Mouse (Mus musculus) ES-E14 (cell line): ENCODE data around the gene Rccd1. TPM values are rescaled to one million over a fixed set of nuclear protein-coding genes. Genes with fewer than 3 reads are reported as not detected.

ENCODE experiments used
- DNase-seq: peaks from one replicate; pipeline ENCODE4 v3.0.0-alpha.2; 2013; ENCODE audit warnings: low read depth, low spot score
- H3K27ac ChIP-seq: 2 replicates; pipeline ENCODE4 v1.5.1; 2012; ENCODE audit warnings: low read depth, mild to moderate bottlenecking, low read length, moderate library complexity, mixed read lengths; ENCODE audit not compliant: poor library complexity, insufficient read depth, severe bottlenecking
- H3K36me3 ChIP-seq: 2 replicates; pipeline ENCODE4 v1.6.1; 2012; ENCODE audit warnings: mild to moderate bottlenecking, low read length, moderate library complexity, mixed read lengths; ENCODE audit not compliant: control insufficient read depth, poor library complexity, insufficient read depth, severe bottlenecking
- H3K4me1 ChIP-seq, 2 experiments: fragments of 150-350 bp in 1 of 2; sonication (generic) in 1 of 2; 2 replicates each; pipeline ENCODE4 v1.6.1; 2012; ENCODE audit warnings: low read length in 2 of 2, mild to moderate bottlenecking in 1 of 2, mixed read lengths in 1 of 2; ENCODE audit not compliant: control insufficient read depth in 2 of 2, insufficient read depth in 2 of 2, poor library complexity in 1 of 2
- H3K4me3 ChIP-seq, 2 experiments: fragments of 150-350 bp in 1 of 2; sonication (generic) in 1 of 2; 2 replicates each; pipeline ENCODE4 v1.5.1; 2012; ENCODE audit warnings: low read length in 2 of 2, low read depth in 1 of 2, mild to moderate bottlenecking in 1 of 2, mixed read lengths in 1 of 2; ENCODE audit not compliant: insufficient read depth in 1 of 2, poor library complexity in 1 of 2, severe bottlenecking in 1 of 2
- H3K9ac ChIP-seq: 2 replicates; pipeline ENCODE4 v1.6.1; 2012; ENCODE audit warnings: low read depth, mild to moderate bottlenecking, low read length, mixed read lengths; ENCODE audit not compliant: poor library complexity, insufficient read depth, severe bottlenecking
- H3K9me3 ChIP-seq: fragments of 150-350 bp; sonication (generic); 2 replicates; pipeline ENCODE4 v1.6.1; 2012; ENCODE audit warnings: low read depth, mild to moderate bottlenecking, low read length; ENCODE audit not compliant: control insufficient read depth, insufficient read depth
- CHD2 ChIP-seq: IDR thresholded peaks from 2 replicates; pipeline ENCODE4 v1.6.1; 2014; ENCODE audit warnings: mild to moderate bottlenecking, low read depth, low read length, inconsistent platforms
- HCFC1 ChIP-seq: IDR thresholded peaks from 2 replicates; pipeline ENCODE4 v1.6.1; 2012; ENCODE audit warnings: low read length, inconsistent platforms, borderline replicate concordance; ENCODE audit not compliant: insufficient read depth
- MAFK ChIP-seq: IDR thresholded peaks from 2 replicates; pipeline ENCODE4 v1.6.1; 2014; ENCODE audit warnings: mild to moderate bottlenecking, low read depth, low read length, inconsistent platforms; ENCODE audit not compliant: insufficient read depth
- ZC3H11A ChIP-seq: IDR thresholded peaks from 2 replicates; pipeline ENCODE4 v1.6.1; 2012; ENCODE audit warnings: low read depth, mild to moderate bottlenecking, inconsistent platforms, low read length, borderline replicate concordance
- ZNF384 ChIP-seq: IDR thresholded peaks from 2 replicates; pipeline ENCODE4 v1.6.1; 2012; ENCODE audit warnings: low read depth, low read length, inconsistent platforms
- in situ Hi-C, 2 experiments: fragments of 600-800 bp; cut with MboI; formaldehyde crosslinking; loops; one replicate each; pipeline ENCODE4 v1.15.1; 2025; ENCODE audit warnings: low sequenced_read_pairs in 2 of 2, inconsistent platforms in 1 of 2; ENCODE audit not compliant: unreplicated experiment in 2 of 2
- total RNA-seq: library from RNA; depleted of rRNA; stranded (reverse); fragments of 300-350 nt; gene quantifications from 2 replicates; pipeline ENCODE4 v1.2.3, GENCODE M21; 2012

Rccd1 gene
- total RNA-seq, 1 experiment = 16.4 TPM

- no peak for TF ChIP-seq MAFK
- H3K27ac ChIP-seq = no peak within 1 kb of the TSS
- peak within 1 kb of the TSS; percentile 74 for H3K9ac ChIP-seq
- peak; percentile 91 for DNase-seq
- in situ Hi-C loops = no loop called here
- peaks cover 16% of the 10 kb centered on the region for H3K36me3 ChIP-seq
- H3K4me1 ChIP-seq = no peaks in the 10 kb centered on the region
- H3K4me3 ChIP-seq = peak within 1 kb of the TSS; percentile 74 to 96
- H3K9me3 ChIP-seq = no peaks in the 10 kb centered on the region
Measured at GRCm38 (mm10) chr7:80268897-80269750, 55.1 kb downstream of the Rccd1 start, which contains the start of gene Vps33b. Vps33b (plus strand) TSS chr7:80269649.

GRCm38 (mm10) chr7:80267764-80268163 is 56.5 kb downstream of the Rccd1 start:
- H3K9ac ChIP-seq = no peak overlapping the region
- H3K4me1 ChIP-seq = no peaks in the 10 kb centered on the region; a peak in 1 of 4 replicates
- no peak overlapping the region for H3K27ac ChIP-seq
- no peak overlapping the region for H3K4me3 ChIP-seq
- H3K9me3 ChIP-seq = no peaks in the 10 kb centered on the region
- in situ Hi-C loops = no loop called here
- no peak for TF ChIP-seq ZC3H11A
- no peak for TF ChIP-seq CHD2
- no peak for TF ChIP-seq MAFK
- no peak for TF ChIP-seq HCFC1
- no peak for TF ChIP-seq ZNF384
- peaks cover 20% of the 10 kb centered on the region for H3K36me3 ChIP-seq
- DNase-seq = no peak

- Histone ChIP-seq H3K4me3 (no peak overlapping the region), H3K36me3 (peaks cover 18% of the 10 kb centered on the region), H3K4me1 (peaks cover 2 to 3% of the 10 kb centered on the region in 2 experiments; a peak in 2 of 4 replicates), H3K9me3 (no peaks in the 10 kb centered on the region), H3K9ac (no peak overlapping the region), H3K27ac (no peak overlapping the region)
- in situ Hi-C loops = no loop called here
- TF ChIP-seq MAFK (no peak), ZC3H11A (no peak), HCFC1 (no peak), ZNF384 (no peak), CHD2 (no peak)
- DNase-seq = no peak
Measured at GRCm38 (mm10) chr7:80264606-80265005, 59.6 kb downstream of the Rccd1 start.

- in situ Hi-C loops = no loop called here
- DNase-seq = no peak
- Histone ChIP-seq H3K9ac (peak overlapping the region; percentile 96), H3K4me3 (peak overlapping the region; percentile 92 to 95), H3K4me1 (peaks cover 2 to 3% of the 10 kb centered on the region in 2 experiments; a peak in 2 of 4 replicates), H3K9me3 (no peaks in the 10 kb centered on the region), H3K36me3 (peaks cover 16% of the 10 kb centered on the region), H3K27ac (peak overlapping the region; percentile 87)
- no peak for TF ChIP-seq CHD2
- no peak for TF ChIP-seq ZC3H11A
- TF ChIP-seq ZNF384 = no peak
- TF ChIP-seq MAFK = no peak
Measured at GRCm38 (mm10) chr7:80261372-80261990, 62.8 kb downstream of the Rccd1 start.
